Mouse (Mus musculus) T-cell, adult 2 months (primary cell): ENCODE measurements around the gene Tmem106c.

Experiments used
- DNase-seq: peaks from one replicate; pipeline ENCODE4 v3.0.0; 2022; ENCODE audit warnings: low spot score

The Tmem106c gene

GRCm38 (mm10) chr15:98001321-98002112, 37.5 kb downstream of the Tmem106c start:
- no peak for DNase-seq

GRCm38 (mm10) chr15:98002113-98002990, 38.4 kb downstream of the Tmem106c start:
- no peak for DNase-seq

- no peak for DNase-seq
Measured at GRCm38 (mm10) chr15:98002991-98003821, 39.2 kb downstream of the Tmem106c start.

- no peak for DNase-seq
Measured at GRCm38 (mm10) chr15:98003822-98004739, 40.1 kb downstream of the Tmem106c start, which contains the start of gene Col2a1. TSS of gene Col2a1 (minus strand) at chr15:98004695.

GRCm38 (mm10) chr15:98004740-98005159, 40.8 kb downstream of the Tmem106c start:
- no peak for DNase-seq

GRCm38 (mm10) chr15:98005181-98005580, 41.2 kb downstream of the Tmem106c start:
- DNase-seq, result no peak

- no peak for DNase-seq
Measured at GRCm38 (mm10) chr15:98012810-98013209, 48.8 kb downstream of the Tmem106c start.

- DNase-seq, result no peak
Measured at GRCm38 (mm10) chr15:98017925-98018324, 53.9 kb downstream of the Tmem106c start.

- no peak for DNase-seq
Measured at GRCm38 (mm10) chr15:98019047-98019446, 55.0 kb downstream of the Tmem106c start.
